Mouse (Mus musculus) E14TG2a.4 (cell line): ENCODE data around the gene Pyroxd1.

ENCODE experiments used
- CTCF ChIP-seq: conservative IDR thresholded peaks from 2 replicates; pipeline ENCODE4 v1.5.1; 2014; ENCODE audit warnings: low read length
- NANOG ChIP-seq: IDR thresholded peaks from 2 replicates; pipeline ENCODE4 v1.6.1; 2014; ENCODE audit warnings: borderline replicate concordance, low read length, mixed read lengths

- TF ChIP-seq CTCF (no peak), NANOG (no peak)
Measured at GRCm38 (mm10) chr6:142387011-142387754, 41.7 kb downstream of the Pyroxd1 start, which contains the start of the genes Recql and Golt1b.
